Mouse (Mus musculus) right cerebral cortex, postnatal 14 days (tissue): ENCODE results near the gene Ppan.
A peak's percentile ranks its signal among the peaks of the same experiment; 100 is the strongest.

ENCODE experiments used
- DNase-seq: peaks from one replicate; pipeline ENCODE4 v3.0.0; 2022

Ppan gene

DNA sequence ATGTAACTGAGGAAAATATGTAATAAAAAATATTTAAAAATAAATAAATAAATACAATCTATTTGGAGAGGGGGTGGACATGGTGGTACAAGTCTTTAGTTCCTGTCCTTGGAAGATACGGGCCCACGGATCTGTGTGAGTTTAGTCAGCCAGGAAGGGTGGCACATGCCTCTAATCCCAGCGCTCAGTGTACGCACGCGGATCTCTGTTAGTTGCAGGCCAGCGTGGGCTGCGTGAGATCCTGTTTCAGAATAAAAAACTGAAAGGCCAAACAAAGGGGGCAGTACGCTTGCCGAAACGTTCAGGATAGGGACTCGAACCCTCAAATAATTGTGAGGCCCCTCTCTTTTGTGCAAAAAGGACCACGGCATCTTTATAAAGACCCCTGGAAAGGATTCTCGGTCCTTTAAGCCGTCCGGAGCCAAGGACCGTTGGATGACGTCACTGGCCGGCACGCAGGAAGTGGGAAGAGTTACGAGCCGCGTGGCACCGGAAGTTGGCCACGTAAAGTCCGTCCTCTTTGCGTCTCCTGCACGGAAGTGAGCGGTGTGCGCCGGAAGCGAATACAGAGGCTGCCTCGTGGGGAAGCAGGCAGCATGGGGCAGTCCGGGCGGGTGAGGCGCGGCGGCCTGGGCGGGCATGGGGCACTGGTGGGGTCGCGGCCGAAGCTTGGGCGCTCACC, at the start of gene Ppan:
Ppan (plus strand) TSS at position 472 of the 682 bp plus-strand sequence.
- DNase-seq: peak; percentile 97

DNA sequence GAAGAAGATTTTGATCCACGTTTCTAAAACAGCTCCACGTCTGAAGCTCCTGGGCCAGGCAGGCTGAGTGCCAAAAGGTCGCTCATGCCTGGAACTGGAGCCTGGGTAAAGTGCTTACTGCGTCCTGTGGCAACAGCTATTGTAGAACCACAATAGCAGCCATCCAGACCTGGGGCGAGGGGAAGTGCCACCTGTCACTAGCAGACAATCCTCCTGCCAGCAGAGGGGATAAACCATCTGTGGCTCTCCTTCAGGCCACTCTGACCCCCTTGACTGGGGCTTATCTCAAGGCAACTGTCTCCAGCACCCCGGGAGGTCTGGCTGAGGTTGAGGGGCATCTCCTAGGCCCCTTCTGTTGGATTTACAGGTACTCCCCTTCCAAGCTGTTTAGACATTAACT, 49.0 kb upstream of the Ppan start:
- DNase-seq: no peak

DNA sequence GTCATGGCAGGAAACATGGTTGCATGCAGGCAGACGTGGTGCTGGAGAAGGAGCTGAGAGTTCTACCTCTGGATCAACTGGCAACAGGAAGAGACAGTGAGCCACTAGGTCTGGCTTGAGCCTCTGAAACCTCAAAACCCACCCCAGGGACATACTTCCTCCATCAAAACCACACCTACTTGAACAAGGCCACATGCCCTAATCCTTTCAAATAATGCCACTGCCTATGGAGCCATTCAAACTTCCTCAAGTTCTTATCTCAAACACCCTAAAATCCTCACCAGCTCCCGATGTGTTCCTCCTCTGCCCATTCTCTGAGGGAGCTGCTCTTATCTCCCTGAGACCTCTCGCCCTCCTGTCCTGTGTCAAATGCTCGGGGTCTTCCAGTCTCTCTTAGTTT, 45.8 kb upstream of the Ppan start:
- DNase-seq: no peak

DNA sequence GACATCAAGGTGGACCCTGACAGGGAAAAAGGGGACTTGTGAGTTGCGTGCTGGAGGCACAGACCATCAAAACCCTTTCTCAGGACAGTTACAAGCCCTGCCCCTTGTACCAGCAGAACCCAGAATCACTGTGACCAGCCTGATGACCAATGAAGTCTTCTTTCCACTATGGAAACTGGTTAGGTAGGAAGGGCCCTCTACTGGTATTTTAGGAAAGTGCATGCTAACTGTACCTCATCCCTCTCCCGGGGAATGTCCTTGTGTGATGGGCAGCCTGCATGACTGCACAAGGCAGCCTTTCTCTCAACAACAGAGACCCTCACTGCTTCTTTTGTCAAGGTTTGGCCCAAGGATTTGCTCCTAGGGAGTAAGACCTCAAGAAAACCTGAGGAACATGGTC, 45.3 kb upstream of the Ppan start:
- no peak for DNase-seq

DNA sequence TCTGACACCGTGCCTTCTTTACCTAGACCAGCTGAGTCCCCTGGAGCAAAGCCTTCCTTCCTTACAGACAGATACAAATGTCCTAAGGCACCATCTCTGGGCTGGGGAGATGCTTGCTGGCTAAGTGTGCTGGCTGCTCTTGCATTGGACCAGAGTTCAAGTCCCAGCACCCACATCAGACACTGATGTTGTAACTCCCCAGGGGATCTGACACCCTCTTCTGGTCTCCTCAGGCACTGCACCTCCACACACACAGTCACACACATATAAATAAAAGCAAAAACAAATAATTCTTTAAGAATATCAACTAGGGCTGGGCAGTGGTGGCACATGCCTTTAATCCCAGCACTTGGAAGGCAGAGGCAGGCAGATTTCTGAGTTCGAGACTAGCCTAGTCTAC, 37.8 kb upstream of the Ppan start:
- no peak for DNase-seq

DNA sequence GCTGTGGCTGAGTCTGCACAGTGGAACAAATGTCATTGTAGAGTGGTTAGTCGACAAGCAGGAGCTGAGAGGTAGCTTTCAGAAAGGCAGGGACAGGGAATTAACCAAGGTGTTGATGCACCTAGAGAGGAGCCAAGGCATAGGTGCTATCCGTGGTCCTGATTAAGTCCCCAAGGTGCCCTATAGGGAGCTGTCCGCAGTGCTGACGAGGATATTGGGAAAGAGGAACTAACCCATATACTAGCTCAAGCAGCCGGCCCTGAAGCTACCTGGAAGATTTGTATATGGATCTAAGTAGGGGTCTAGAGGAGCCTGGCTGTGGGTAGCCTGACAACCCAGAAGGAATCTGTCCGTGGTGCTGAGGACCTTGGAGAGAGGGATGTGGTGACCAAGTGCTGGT, 30.8 kb upstream of the Ppan start:
- DNase-seq: no peak

DNA sequence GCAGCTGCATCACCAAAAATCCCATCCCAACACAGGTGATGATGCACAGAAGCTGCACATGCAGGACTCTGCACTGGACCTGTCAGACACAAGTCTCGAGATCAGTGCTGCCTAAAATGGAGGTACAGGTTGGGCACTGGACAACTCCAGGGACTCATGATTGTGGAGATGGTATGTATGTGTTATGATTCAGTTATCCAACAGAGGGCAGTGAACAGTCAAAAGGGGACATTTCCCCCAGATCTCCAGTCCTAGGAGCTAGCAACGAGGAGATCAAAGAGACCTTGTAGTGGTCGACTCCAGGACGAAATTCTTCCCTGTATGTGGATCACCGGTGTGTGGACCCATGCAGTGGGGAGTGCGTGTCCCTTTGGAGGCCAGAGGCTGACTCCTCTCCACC, 28.0 kb upstream of the Ppan start:
- DNase-seq: no peak

DNA sequence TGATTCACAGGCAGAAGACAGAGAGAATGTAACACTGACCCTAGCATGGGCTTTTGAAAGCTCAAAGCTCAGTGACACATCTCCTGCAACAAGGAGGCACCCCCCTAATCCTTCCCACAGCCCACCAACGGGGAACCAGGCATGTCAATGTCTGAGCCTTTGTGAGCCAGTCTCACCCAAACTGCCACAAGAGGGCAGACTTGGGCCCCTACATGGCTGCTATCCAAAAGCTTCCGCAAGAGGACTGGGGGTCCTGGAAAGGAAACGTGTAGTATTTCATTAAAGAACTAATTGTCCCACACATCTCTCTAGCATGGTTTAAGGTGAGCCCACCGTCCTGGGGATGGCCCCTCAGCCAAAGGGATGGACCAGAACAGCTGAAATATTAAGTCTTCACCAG, 26.2 kb upstream of the Ppan start:
- DNase-seq: no peak

DNA sequence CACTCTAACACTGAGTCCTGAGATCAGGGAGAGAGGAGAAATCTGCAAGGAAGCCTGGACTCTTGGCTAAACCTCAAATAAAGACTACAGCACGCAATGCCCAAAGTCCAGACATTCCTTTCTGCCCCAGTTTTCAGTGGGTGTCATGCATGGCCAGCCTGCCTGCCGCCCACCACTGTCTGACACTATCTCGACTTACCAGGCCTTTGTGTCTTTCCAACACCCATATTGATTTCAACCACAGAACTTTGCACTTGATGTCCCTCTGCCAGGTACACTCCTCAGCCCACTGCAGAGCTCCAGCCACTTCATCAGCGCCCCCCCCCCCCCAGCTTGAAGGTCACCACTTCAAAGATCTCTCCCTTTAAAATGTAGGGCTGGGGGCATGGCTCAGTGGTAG, 25.8 kb upstream of the Ppan start:
- no peak for DNase-seq

DNA sequence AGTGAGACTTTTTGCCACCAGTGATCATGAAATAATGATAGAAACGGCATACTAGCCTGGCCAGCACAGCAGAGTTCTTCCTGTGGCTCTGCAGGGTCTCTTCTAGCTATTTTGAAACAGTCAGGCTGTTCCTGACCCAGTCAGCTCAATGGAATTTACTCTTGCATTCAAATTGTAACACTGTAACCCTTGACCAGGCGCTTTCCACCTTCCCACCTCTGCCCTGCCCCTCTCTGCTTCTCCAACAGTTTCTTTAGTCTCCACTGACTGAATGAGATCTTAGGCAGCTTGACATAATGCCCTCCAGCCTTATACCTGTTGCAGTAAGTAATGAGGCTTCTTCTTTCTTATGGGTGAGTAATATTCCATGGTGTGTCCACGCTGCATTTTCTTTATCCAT, 21.1 kb upstream of the Ppan start:
- no peak for DNase-seq

DNA sequence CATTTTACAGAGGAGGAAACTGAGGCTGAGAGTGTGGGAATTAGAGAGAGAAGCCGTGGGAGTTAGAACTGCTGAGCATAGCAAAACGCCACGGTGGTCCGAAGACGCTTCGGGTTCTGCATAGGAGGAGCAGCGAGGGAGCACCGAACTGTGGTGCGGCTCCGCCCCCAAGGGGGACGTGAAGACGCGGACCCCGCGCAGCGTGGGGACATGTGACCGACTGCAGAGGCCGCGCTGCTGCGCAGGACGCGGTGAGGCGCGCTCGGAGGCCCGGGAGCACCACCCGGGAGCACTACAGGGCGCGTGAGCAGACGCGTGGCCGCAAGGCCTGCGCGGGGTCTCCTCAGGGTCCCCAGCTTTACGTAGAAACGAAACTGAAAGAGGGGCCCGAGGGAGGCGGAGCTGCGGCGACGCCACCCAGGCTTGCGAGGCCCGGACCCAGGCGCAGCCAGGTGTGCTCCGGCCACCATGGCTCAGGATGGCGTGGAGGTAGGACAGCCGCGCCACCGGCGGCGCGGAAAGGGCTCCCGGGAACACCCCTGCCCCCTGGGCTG, 19.4 kb upstream of the Ppan start, which contains the start of gene A230050P20Rik:
A230050P20Rik (plus strand) TSS at position 195 of the 554 bp plus-strand sequence.
- peak; percentile 86 for DNase-seq

DNA sequence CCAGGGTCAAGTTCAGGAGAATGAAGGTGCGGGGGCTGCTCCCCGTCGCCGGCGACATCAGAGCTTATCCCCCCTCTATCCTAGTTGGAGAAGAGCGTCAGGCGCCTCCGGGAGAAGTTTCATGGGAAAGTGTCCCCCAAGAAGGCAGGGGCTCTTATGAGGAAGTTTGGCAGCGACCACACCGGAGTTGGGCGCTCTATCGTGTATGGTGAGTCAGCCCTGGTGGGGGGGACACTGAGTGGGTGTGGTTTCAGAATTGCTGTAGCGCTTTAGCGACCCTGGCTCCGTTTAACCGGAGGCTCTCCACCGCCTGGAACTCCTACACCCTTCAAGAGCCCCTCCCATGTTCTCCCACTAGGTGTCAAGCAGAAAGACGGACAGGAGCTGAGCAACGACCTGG, 18.7 kb upstream of the Ppan start:
- DNase-seq: no peak

DNA sequence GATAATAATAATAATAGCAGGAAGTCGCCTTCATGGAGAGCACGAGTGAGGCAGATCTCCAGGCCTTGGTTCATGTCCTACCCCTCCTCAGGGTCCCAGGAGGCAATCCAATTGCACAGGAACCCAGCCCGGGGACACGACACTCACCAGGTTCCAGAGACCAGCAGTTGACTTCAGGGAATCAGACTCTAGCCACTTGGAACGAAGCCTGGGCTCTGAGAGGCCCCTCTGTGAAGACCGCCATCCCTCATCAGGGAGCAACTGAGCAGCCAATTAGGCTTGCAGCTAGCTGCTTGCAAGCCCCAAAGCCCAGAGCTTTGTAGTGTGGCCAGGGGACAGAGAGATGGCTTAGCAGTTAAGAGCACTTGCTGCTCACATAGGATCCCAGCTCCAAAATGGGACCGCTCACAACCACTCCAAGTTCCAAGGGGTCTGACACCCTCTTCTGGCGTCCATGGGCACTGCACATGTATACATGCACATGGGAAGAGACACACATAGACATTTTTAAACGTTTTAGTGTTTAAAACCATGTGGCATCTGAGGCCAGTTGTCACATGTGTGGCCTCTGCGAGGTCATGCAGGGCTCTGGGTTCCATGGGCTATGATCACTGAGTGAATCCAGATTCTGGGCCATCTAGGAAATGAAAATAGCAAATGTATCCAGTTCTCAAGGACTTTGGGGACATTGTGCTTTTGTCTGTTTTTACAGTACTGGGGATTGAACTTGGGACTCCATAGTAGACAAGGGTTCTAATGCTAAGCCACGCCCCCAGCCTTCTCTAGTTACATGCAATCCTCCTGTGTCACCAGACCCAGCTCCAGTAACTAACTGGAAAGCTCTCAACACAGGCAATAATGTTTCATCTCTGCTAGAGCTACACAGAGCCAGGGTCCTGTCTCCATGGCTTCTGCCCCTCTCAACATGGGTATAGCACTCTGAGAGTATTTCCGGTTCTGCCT, 17.5 kb upstream of the Ppan start:
- DNase-seq: no peak

DNA sequence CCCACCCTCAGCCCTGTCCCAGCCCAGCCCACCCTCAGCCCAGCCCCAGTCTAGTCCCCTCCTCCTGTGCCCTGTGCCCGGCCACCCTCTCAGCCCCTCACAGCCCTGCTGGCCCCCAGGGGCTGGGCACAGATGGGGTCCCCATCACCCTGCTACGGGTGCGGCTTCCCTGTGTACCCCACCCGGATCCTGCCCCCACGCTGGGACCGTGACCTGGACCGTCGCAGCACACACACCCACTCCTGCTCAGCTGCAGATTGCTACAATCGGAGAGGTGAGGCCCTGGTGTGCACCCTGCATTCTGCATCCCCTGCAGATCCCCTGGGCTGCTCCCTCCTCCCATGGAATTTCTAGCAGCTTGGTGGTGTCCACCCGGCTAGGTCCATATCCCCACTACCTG, 15.0 kb upstream of the Ppan start:
- DNase-seq: no peak

DNA sequence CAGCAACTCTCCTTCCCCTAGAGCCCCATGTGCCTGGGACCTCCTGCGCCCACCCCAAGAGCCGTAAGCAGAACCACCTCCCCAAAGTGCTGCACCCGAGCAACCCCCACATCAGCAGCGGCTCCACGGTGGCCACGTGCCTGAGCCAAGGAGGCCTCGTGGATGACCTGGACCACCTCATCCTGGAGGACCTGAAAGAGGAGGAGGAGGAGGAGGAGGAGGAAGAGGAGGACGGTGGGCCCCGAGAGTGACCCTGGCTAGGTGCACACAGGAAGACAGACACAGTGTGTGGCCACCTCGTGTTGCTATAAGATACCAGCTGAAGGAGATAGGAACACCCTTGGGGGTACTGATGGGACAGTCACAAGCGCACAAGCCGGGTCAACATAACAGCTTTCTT, 14.5 kb upstream of the Ppan start:
- DNase-seq: no peak

DNA sequence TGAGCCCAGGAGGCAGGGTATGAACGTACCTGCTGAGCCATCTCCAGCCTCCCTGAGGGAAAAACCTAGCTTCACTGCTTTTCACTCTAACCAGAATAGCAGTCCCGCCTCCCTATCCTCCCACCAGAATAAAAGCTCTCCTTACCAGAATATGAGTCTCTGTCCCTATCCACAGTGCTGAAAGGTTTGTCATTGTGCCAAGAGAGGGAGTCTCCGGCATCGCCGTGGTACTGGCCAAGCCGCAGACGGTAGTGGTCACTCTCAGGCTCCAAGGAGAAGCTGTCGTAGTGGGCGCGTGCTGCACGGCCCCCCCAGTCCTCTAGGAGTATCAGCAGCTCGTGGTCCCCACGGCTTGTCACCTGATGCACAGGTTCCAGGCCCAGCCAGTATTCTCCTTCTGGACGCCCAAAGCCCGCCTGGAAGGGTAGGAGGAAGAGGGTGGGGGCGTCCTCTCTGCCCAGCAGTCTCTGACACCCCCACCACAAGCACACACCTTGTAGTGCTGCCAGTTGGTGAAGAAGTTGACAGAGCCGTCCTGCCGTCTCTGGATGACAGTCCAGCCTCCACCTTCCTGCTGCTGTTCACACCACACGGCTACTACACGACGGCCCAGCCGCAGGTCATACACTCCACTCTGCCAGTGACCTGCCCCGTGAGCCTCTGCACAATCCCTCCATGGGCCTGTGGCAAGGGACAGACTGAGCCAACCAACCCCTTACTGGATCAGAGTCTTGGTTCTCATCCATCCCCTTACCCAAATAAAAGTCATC, 12.8 kb upstream of the Ppan start:
- DNase-seq: no peak

DNA sequence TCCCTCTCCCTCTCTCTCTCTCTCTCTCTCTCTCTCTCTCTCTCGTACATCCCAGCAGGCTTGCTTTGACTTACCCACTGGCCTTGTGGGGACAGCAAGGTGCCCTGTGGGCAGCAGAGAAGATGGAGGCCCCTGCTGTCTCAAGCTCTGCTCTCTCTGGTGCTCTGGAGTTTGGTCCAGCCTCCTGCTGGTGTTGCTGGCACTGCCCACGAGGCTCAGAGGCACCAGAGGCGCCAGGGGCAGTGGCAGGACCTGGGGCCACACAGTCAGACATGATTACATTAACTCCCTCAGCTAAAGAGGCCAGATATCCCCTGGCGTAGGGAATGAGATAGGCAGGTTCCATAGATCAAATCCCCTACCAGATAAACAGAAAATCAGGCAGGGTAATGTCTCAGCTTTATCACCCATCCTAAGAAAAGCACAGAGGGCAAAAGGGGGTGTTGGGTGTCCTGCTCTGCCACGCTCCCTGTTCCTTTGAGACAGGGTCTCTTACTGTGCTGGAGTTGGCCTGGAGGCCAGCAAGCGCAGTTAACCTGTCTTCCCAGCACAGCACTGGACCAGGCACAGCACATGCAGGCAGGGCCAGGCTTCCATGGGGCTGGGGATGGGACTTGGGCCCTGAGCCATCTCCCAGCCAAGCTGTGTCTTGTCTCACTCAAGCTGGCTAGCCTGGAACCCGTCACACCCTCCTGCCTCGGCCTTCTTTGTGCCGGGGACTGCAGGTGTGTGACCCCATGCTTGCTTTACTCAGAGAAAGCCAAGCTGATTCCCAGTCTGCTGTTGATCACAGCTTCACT, 11.5 kb upstream of the Ppan start:
- DNase-seq: no peak

DNA sequence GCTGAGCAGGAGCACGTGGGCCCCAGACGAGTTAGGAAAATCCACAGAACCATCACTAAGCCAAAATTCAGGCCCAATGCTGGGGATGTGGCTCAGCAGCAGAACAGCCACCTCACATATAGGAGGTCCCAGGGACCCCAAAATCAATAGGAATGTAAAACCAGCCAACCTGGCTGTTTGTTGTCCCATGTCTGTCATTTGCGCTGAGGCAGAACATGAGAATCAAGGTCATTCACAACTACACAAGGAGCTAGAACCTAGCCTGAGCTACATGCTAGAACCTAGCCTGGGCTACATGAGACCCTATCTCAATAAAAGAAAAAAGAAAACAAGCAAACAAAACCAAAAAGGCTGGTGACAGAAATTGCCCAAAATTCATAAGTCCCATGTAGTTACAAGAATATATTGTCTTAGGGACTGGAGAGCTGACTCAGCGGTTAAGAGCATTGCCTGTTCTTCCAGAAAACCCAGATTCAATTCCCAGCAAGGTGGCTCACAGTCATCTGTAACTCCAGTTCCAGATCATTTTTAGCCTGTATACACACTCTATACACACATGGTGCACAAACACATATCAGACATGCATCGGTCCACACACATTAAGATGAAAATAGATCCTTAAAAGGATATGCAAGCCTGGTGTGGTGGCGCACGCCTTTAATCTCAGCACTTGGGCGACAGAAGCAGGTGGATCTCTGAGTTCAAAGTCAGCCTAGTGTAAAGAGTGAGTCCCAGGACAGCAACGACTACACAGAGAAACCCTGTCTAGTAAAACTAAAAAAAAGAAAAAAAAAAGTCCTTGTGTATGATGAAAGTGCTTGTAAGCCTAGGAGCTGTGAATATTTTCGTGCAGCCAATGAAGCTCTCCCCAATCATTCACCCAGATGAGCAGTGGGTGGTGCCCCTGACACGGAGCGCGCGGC, 10.6 kb upstream of the Ppan start:
- no peak for DNase-seq

DNA sequence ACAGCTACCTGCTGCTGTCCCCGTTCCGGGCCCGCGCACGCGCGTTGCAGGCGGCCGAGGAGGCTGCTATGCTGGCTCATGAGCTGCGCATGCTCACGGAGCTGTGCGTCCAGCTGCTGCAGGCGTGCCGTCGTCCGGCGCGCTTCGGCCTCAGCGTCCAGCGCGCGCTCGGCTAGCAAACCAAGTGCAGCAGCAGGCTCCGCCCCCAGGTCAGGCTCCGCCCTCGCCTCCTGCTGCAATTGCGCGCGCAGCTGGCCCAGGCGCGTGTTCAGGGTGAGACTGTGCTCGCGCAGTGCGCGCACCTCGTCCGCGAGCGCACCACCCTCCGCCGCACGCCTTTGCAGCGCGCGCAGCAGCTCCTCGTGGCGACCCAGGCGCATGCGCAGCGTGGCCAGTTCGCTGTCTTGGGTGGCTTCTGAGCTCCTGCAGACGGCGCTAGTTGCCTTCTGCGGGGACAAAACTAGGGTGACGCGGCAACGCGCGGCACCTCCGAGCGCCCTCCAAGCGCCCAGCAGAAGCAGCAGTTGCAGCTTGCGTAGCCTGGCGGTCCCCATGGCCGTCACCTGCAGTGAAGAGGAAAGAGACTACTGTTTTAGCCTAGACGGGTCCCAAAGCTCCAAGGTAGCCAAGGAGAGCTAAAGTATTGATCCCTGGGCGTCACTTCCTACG, 9.8 kb upstream of the Ppan start:
- DNase-seq: peak; percentile 100

DNA sequence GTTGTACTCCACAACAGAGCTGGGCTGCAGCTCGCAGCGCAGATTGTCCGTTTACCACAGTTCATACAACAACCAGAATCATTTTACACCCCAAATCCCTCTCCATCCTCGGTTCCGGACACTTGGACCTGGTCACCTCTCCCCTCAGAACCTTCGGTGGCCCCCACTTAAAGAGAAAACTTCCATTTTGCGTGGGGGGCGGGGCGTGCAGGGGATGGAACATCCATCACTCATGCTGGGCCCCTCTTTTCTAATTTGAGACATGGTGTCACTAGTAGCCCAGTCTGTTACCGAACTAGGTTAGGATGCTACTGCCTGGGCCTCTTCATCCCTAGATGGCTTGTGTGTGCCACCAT, 9.3 kb upstream of the Ppan start:
- peak; percentile 50 for DNase-seq
